Comparison of ENCODE assay signal across 8 mouse cellular contexts in the genomic region with DNA sequence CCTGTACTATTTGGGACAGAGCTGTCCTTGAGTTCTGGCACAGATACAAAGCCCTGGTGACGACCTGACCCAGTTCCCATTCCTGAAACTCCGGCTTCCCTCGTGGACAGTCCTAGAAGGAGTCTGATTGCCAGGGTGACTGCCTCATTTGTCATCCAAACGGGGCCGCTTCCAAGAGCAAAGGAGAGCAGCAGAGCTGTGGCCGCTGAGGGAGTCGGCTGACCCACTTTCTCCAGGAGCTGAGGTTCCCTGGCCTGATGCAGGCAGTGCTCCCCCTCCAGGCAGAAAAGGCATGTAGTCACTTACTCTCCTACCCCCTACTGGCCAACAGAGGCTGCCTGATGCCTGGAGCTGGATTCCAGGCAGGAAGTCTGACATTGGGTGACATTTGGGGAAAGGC.
A peak's percentile ranks its signal among the peaks of the same experiment; 100 is the strongest.
DNase-seq lines count a peak whose midpoint lies in the region; ATAC-seq and TF ChIP-seq lines count a peak whose summit lies in the region.
"Had no signal": no experiment of that assay in that cellular context is flagged by ENCODE, and none has a peak within 500 bp of the region (broad histone marks: within the 10 kb centered on the region; RNA-seq: fewer than 3 reads in every experiment).

No protein-coding gene starts in this region.

- no peak for TF ChIP-seq EP300 in ES-Bruce4 (IDR thresholded peaks at IDR 0.05; ENCODE audit: insufficient read depth, low read depth, low read length)
- TF ChIP-seq EP300 in stomach, postnatal 0 days (optimal IDR thresholded peaks at IDR 0.05): no peak

- peak; percentile 58 for ATAC-seq in heart, embryonic 15.5 days (replicated peaks; ENCODE audit: insufficient number of reproducible peaks, insufficient read depth, low FRiP score, low read depth)
- ATAC-seq in midbrain, embryonic 13.5 days: peak; percentile 55; the same call in 1 of the 2 replicates
- ATAC-seq in stomach, postnatal 0 days (ENCODE audit: low FRiP score, low TSS enrichment): no peak

- no peaks in the 10 kb centered on the region for H3K9me3 ChIP-seq in ES-Bruce4 (replicated peaks; ENCODE audit: control insufficient read depth, insufficient read depth, low read length, poor library complexity, severe bottlenecking)
- H3K9me3 ChIP-seq in heart, embryonic 15.5 days (replicated peaks): no peaks in the 10 kb centered on the region
- no peaks in the 10 kb centered on the region for H3K9me3 ChIP-seq in midbrain, embryonic 13.5 days
- no peaks in the 10 kb centered on the region for H3K9me3 ChIP-seq in stomach, postnatal 0 days (ENCODE audit: control insufficient read depth, low read length)
- H3K9me3 ChIP-seq: heart, embryonic 13.5 days had no signal

- H3K4me3 ChIP-seq in ES-Bruce4 (ENCODE audit: low read depth, low read length): no peak overlapping the region
- H3K4me3 ChIP-seq in heart, embryonic 15.5 days: no peak overlapping the region
- H3K4me3 ChIP-seq in midbrain, embryonic 13.5 days (replicated peaks): no peak overlapping the region
- no peak overlapping the region for H3K4me3 ChIP-seq in stomach, postnatal 0 days (ENCODE audit: low read depth, low read length)
- H3K4me3 ChIP-seq: heart, embryonic 13.5 days had no signal

- H3K27me3 ChIP-seq in ES-Bruce4 (ENCODE audit: control insufficient read depth, insufficient read depth, low read length, poor library complexity, severe bottlenecking): no peaks in the 10 kb centered on the region
- H3K27me3 ChIP-seq in heart, embryonic 15.5 days: peaks cover 15% of the 10 kb centered on the region
- H3K27me3 ChIP-seq in midbrain, embryonic 13.5 days: no peaks in the 10 kb centered on the region
- H3K27me3 ChIP-seq in stomach, postnatal 0 days (ENCODE audit: control insufficient read depth, insufficient read depth, low read length): no peaks in the 10 kb centered on the region

- H3K27ac ChIP-seq in ES-Bruce4 (ENCODE audit: insufficient read depth, low read length): no peak overlapping the region
- H3K27ac ChIP-seq in heart, embryonic 15.5 days: no peak overlapping the region
- no peak overlapping the region for H3K27ac ChIP-seq in midbrain, embryonic 13.5 days
- H3K27ac ChIP-seq in stomach, postnatal 0 days (replicated peaks): no peak overlapping the region
- H3K27ac ChIP-seq: heart, embryonic 13.5 days had no signal

- no peak for TF ChIP-seq POLR2A in ES-Bruce4 (IDR thresholded peaks at IDR 0.05; ENCODE audit: insufficient read depth, low read length)

- H3K36me3 ChIP-seq in ES-Bruce4 (ENCODE audit: control insufficient read depth, insufficient read depth, low read length, poor library complexity, severe bottlenecking): no peaks in the 10 kb centered on the region
- no peaks in the 10 kb centered on the region for H3K36me3 ChIP-seq in heart, embryonic 15.5 days
- no peaks in the 10 kb centered on the region for H3K36me3 ChIP-seq in midbrain, embryonic 13.5 days
- H3K36me3 ChIP-seq in stomach, postnatal 0 days (ENCODE audit: control insufficient read depth, insufficient read depth, low read length): no peaks in the 10 kb centered on the region
- H3K36me3 ChIP-seq: heart, embryonic 13.5 days had no signal

- peak; percentile 56 for DNase-seq in ZHBTc4 (ENCODE audit: low read depth, low spot score)
- DNase-seq in embryo, embryonic 10.5 days (ENCODE audit: low spot score): peak; percentile 69
- peak; percentile 69 to 79 for DNase-seq in layer of hippocampus, postnatal 10 days (ENCODE audit: low spot score in 2 of 2)
- peak; percentile 69 for DNase-seq in stomach, postnatal 0 days (ENCODE audit: low spot score)

- H3K9ac ChIP-seq in ES-Bruce4 (ENCODE audit: low read depth, poor library complexity, severe bottlenecking): no peak overlapping the region
- no peak overlapping the region for H3K9ac ChIP-seq in heart, embryonic 15.5 days
- H3K9ac ChIP-seq in midbrain, embryonic 13.5 days (replicated peaks): no peak overlapping the region
- no peak overlapping the region for H3K9ac ChIP-seq in stomach, postnatal 0 days (ENCODE audit: low read length)
- H3K9ac ChIP-seq: heart, embryonic 13.5 days had no signal

- 11% methylated on average over 7 of the region's 7 CpGs for WGBS in heart, embryonic 15.5 days
- WGBS in midbrain, embryonic 13.5 days: 18% methylated on average over 7 of the region's 7 CpGs
- WGBS in stomach, postnatal 0 days: 19% methylated on average over 7 of the region's 7 CpGs

- 0 out of 2 replicates have a peak overlapping the region, but pooled peaks have one; percentile 17 for H3K4me2 ChIP-seq in heart, embryonic 15.5 days
- H3K4me2 ChIP-seq in midbrain, embryonic 13.5 days (replicated peaks): no peak overlapping the region
- no peak overlapping the region for H3K4me2 ChIP-seq in stomach, postnatal 0 days (replicated peaks; ENCODE audit: low read depth)
- H3K4me2 ChIP-seq: heart, embryonic 13.5 days had no signal

- TF ChIP-seq CTCF in ES-Bruce4 (IDR thresholded peaks at IDR 0.05; ENCODE audit: low read depth, low read length): peak; percentile 65
- peak; percentile 87 for TF ChIP-seq CTCF in stomach, postnatal 0 days (IDR thresholded peaks at IDR 0.05; ENCODE audit: low read depth)

- H3K4me1 ChIP-seq in ES-Bruce4 (ENCODE audit: control insufficient read depth, insufficient read depth, low read length): no peaks in the 10 kb centered on the region
- peaks cover 9% of the 10 kb centered on the region for H3K4me1 ChIP-seq in heart, embryonic 15.5 days (replicated peaks)
- peaks cover 14% of the 10 kb centered on the region; the same call in 1 of the 2 replicates for H3K4me1 ChIP-seq in midbrain, embryonic 13.5 days (replicated peaks)
- no peaks in the 10 kb centered on the region for H3K4me1 ChIP-seq in stomach, postnatal 0 days (replicated peaks; ENCODE audit: control insufficient read depth, insufficient read depth)
